Mouse (Mus musculus) forebrain, embryonic 12.5 days (tissue): ENCODE measurements around the gene Cbln1. TPM values are rescaled to one million over a fixed set of nuclear protein-coding genes. Genes with fewer than 3 reads are reported as not detected.
A peak's percentile ranks its signal among the peaks of the same experiment; 100 is the strongest.

Experiments used
- ATAC-seq: fragments of 200-750 bp; cut with Nextera tagmentation; 2 replicates; pipeline ENCODE4 v1.8.0; 2017; ENCODE audit warnings: moderate TSS enrichment; ENCODE audit not compliant: low FRiP score
- H3K27ac ChIP-seq: fragments of 300-500 bp; sonication (generic); 2 replicates; pipeline ENCODE4 v1.5.1; 2016; ENCODE audit warnings: mild to moderate bottlenecking
- H3K27me3 ChIP-seq: fragments of 300-500 bp; sonication (generic); 2 replicates; pipeline ENCODE4 v1.6.1; 2016; ENCODE audit warnings: mild to moderate bottlenecking
- H3K36me3 ChIP-seq: fragments of 300-500 bp; sonication (generic); replicated peaks from 2 replicates; pipeline ENCODE4 v1.6.1; 2016; ENCODE audit warnings: mild to moderate bottlenecking
- H3K4me1 ChIP-seq: fragments of 300-500 bp; sonication (generic); 2 replicates; pipeline ENCODE4 v1.6.1; 2016
- H3K4me2 ChIP-seq: fragments of 300-500 bp; sonication (generic); 2 replicates; pipeline ENCODE4 v1.6.1; 2016; ENCODE audit warnings: mild to moderate bottlenecking, moderate library complexity
- H3K4me3 ChIP-seq: fragments of 300-500 bp; sonication (generic); replicated peaks from 2 replicates; pipeline ENCODE4 v1.5.1; 2016; ENCODE audit warnings: mild to moderate bottlenecking
- H3K9ac ChIP-seq: fragments of 300-500 bp; sonication (generic); 2 replicates; pipeline ENCODE4 v1.6.1; 2016; ENCODE audit warnings: mild to moderate bottlenecking
- H3K9me3 ChIP-seq: fragments of 300-500 bp; sonication (generic); 2 replicates; pipeline ENCODE4 v1.6.1; 2016
- WGBS: fragments of 180-500 bp; shearing (Covaris S2); methylation state at CpG from one replicate; pipeline ENCODE4 v1.1.7; 2016; 5-methylcytosine and 5-hydroxymethylcytosine counted together
- polyA plus RNA-seq: library from polyadenylated mRNA; unstranded; fragments of >200 nt; fragmentation: Nextera tagmentation; extraction: Ambion mirVana; gene quantifications from 2 replicates; pipeline ENCODE4 v1.2.1, GENCODE M21; 2016

Gene Cbln1
- polyA plus RNA-seq, 1 experiment from 2014 or later = 10.0 TPM

DNA sequence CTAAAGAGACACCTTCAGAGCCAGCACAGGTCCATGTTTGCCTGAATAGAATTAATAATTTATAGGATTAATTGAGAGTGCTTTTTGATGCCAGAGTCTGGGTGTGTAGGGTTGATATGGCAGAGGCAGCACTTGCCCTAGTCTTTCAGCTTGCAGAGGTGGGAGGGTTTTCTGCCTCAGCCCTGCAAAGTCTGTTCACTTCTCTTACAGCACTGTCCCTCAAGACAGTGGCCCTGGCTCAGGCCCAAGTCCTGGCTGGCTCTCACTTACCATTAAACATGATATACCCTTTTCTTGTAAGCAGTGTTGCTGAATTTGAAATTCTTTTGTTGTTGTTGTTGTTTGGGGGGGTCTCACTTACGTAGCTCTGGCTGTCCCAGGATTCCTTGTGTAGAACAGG, 9.0 kb upstream of the Cbln1 start:
- Histone ChIP-seq H3K4me2 (no peak overlapping the region), H3K36me3 (no peaks in the 10 kb centered on the region), H3K27me3 (peaks cover 3% of the 10 kb centered on the region; the same call in 1 of the 2 replicates), H3K9me3 (no peaks in the 10 kb centered on the region), H3K4me1 (peaks cover 3% of the 10 kb centered on the region; the same call in 1 of the 2 replicates), H3K27ac (no peak overlapping the region), H3K9ac (no peak overlapping the region), H3K4me3 (no peak overlapping the region)
- 83% methylated on average over 1 of the region's 1 CpGs for WGBS
- no peak for ATAC-seq

DNA sequence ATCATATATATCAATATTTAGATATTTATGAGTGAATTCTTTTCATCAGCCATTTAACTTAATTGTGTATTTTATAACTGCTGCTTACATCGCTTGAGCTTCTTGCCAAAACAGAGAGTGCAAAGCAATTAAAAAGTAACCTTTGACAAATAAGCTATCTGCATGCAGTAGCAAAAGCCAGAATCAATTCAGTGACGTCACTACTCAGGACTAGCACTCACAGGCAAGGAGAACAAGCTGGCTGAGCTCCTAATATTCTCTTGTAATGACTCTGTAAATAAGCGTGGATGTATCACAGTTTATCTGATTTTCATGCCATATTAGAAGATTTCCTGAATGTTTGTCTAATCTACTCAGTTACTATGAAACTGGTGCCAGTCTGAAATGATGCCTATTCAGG, 5.8 kb upstream of the Cbln1 start:
- 78% methylated on average over 3 of the region's 3 CpGs for WGBS
- Histone ChIP-seq H3K27me3 (peaks cover 26% of the 10 kb centered on the region), H3K4me3 (no peak overlapping the region), H3K27ac (no peak overlapping the region), H3K4me1 (peaks cover 22% of the 10 kb centered on the region), H3K9ac (no peak overlapping the region), H3K4me2 (no peak overlapping the region), H3K9me3 (no peaks in the 10 kb centered on the region), H3K36me3 (no peaks in the 10 kb centered on the region)
- no peak for ATAC-seq

DNA sequence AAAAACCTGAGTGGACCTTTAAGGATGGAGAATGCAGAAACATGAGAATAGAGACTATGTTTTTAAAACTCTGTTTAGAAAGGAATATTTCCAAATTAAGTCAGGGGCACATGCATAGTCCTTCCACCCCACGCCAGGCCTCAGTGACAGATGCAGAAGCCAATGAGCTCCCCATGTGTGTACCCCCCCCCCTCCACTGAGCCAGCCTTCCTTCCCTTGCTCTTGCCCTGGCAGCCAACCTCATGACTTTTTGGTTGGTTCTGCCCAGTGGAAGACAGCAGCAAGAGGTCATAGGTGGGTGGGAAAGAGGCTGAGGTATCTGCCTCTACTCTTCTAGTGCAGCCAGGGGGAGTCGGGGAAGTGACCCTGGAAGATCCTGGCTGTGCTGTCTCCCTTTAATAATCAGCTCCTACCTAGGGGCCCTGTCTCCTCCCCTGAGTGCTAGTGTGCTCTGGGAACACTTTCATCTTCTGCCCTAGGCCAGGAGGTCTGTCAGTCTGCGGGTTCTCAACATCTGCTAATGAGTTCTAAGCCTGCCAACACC, 4.8 kb upstream of the Cbln1 start:
- Histone ChIP-seq H3K4me1 (peaks cover 24% of the 10 kb centered on the region), H3K9me3 (no peaks in the 10 kb centered on the region), H3K4me3 (no peak overlapping the region), H3K4me2 (no peak overlapping the region), H3K9ac (no peak overlapping the region), H3K27me3 (peaks cover 32% of the 10 kb centered on the region), H3K36me3 (no peaks in the 10 kb centered on the region), H3K27ac (no peak overlapping the region)
- WGBS = 83% methylated on average over 3 of the region's 3 CpGs
- ATAC-seq = no peak

DNA sequence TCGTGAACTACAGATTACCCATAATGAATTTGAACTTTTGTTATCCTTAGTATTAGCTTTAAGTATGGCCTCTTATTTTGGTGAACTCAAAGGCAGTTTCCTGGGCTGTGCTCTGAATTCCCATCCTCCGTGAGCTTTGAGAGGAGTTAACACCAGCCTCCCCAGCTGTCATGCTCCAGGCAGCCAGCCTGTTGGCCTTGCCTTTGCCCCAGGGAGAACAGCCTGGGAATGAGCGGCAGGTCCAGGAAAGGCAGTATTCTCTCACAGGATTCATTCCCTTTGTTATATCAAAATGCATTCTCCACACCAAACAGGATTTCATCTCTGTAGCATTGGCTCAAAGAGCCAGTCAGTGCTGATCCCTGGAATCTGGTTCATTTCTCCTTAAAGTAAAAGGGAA, 3.1 kb upstream of the Cbln1 start:
- no peak for ATAC-seq
- H3K9ac ChIP-seq = no peak overlapping the region
- H3K27me3 ChIP-seq = peaks cover 48% of the 10 kb centered on the region
- no peaks in the 10 kb centered on the region for H3K9me3 ChIP-seq
- peaks cover 41% of the 10 kb centered on the region for H3K4me1 ChIP-seq
- no peaks in the 10 kb centered on the region for H3K36me3 ChIP-seq
- H3K4me2 ChIP-seq = no peak overlapping the region
- no peak overlapping the region for H3K4me3 ChIP-seq
- H3K27ac ChIP-seq = no peak overlapping the region
- 47% methylated on average over 3 of the region's 3 CpGs for WGBS

DNA sequence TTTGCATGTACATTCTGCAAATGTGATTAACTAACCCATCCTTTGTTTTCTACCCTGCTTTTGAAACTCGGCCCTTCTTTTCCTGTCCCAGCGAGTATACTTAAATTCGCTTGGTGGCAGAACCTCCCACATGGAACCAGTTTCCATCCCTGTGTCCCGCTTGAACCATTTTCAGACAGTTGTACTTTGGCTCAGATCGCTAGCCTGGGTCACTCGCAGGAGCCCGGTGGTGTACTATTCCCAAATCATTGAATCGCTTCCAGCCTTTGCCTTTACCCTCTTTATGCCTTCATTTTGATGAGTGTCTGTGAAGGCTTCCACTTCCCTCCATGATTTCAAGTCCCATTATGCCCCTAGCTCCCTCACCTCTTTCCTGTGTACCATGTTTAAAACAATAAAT, 2.0 kb upstream of the Cbln1 start:
- H3K27me3 ChIP-seq = peaks cover 60% of the 10 kb centered on the region
- H3K27ac ChIP-seq = no peak overlapping the region
- no peak overlapping the region for H3K4me2 ChIP-seq
- H3K9ac ChIP-seq = no peak overlapping the region
- H3K4me3 ChIP-seq = peak overlapping the region; percentile 69; the same call in 1 of the 2 replicates
- peaks cover 52% of the 10 kb centered on the region for H3K4me1 ChIP-seq
- WGBS = 62% methylated on average over 8 of the region's 8 CpGs
- no peak for ATAC-seq
- no peaks in the 10 kb centered on the region for H3K36me3 ChIP-seq
- no peaks in the 10 kb centered on the region for H3K9me3 ChIP-seq

DNA sequence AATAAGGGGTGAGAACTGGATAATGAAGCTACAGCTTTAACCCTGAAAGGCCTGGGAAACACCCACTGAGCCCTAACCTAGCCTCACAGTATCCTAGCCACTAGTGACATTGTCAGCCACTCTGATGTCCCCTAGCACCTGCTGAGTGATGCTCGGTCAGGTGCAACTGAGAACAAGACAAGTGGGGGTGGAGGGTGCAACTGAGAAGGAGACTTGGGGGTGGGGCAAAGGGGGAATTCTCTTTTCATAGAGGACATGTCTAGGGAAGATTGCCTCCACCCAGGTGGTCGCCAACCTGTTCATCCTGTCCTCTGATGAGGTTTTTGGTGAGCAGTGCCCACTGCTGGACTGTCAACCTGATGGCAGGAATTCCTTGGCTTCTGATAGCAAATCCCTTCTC, 1.5 kb upstream of the Cbln1 start:
- Histone ChIP-seq H3K4me2 (peak overlapping the region; percentile 88), H3K4me1 (peaks cover 57% of the 10 kb centered on the region), H3K27ac (0 out of 2 replicates have a peak overlapping the region, but pooled peaks have one; percentile 13), H3K36me3 (no peaks in the 10 kb centered on the region), H3K4me3 (peak overlapping the region; percentile 69; the same call in 1 of the 2 replicates), H3K9ac (no peak overlapping the region), H3K9me3 (no peaks in the 10 kb centered on the region), H3K27me3 (peaks cover 65% of the 10 kb centered on the region)
- WGBS = 26% methylated on average over 2 of the region's 2 CpGs
- ATAC-seq = no peak

DNA sequence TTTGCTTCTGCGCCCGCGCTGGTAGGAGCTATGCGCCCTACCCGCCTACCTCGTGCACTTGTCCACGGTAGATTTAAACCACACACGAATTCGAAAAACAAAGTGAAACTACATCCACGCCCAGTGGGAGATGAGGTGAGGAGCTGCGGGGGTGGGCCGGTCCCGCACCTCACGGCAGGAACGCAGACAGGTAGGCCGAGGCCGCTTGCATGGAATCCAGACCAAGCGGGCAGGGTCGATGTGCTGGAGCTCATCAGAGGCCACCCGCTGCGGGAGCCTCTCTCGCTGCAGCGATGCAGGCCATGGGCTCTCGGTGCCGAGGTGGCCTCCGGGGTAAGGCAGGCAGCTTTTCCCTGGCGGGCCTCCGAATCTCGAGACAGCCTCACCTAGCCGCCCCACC, 905 bp upstream of the Cbln1 start:
- peak; percentile 7; the same call in 1 of the 2 replicates for ATAC-seq
- no peaks in the 10 kb centered on the region for H3K9me3 ChIP-seq
- H3K4me3 ChIP-seq = peak overlapping the region; percentile 69
- peak overlapping the region; percentile 56 for H3K9ac ChIP-seq
- H3K4me2 ChIP-seq = peak overlapping the region; percentile 88
- H3K4me1 ChIP-seq = peaks cover 63% of the 10 kb centered on the region
- no peaks in the 10 kb centered on the region for H3K36me3 ChIP-seq
- WGBS = 1% methylated on average over 30 of the region's 30 CpGs
- peaks cover 71% of the 10 kb centered on the region for H3K27me3 ChIP-seq
- 0 out of 2 replicates have a peak overlapping the region, but pooled peaks have one; percentile 13 for H3K27ac ChIP-seq

DNA sequence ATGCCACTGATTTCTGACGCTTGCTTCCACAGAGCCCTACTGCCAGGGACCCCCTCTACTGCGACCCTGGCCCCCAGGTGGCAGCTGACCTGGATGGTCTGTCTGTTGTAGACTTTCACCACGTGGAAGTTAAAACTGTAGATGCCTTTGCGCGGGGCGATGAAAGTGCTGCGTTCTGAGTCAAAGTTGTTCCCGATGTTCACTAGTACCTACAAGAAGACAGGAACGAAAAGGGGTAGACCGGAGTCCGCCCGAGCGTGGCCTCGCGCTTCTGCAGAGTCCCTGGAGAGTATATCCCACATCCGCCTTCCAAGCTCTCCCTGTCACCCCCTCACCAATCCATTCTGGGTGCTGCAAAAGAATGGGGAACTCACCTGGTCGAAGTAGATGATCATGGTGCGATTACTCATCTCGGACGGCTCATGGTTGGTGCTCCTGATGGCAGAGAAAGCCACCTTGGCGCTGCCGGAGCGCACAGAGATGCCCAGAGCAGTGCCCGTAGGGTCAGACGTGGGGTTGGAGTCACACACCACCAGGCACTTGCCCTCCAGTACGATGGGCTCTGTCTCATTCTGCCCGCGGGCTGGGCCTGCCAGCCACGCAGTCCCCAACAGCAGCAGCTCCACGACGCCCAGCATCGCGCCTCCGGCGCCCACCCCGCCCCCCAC, 672 bp downstream of the Cbln1 start:
- peak overlapping the region; percentile 69 for H3K4me3 ChIP-seq
- peak overlapping the region; percentile 67 for H3K9ac ChIP-seq
- peaks cover 86% of the 10 kb centered on the region for H3K27me3 ChIP-seq
- H3K36me3 ChIP-seq = no peaks in the 10 kb centered on the region
- H3K27ac ChIP-seq = peak overlapping the region; percentile 81
- peak overlapping the region; percentile 88 for H3K4me2 ChIP-seq
- under 1% methylated on average over 36 of the region's 36 CpGs for WGBS
- H3K9me3 ChIP-seq = no peaks in the 10 kb centered on the region
- peaks cover 64% of the 10 kb centered on the region for H3K4me1 ChIP-seq
- ATAC-seq = peak; percentile 47

DNA sequence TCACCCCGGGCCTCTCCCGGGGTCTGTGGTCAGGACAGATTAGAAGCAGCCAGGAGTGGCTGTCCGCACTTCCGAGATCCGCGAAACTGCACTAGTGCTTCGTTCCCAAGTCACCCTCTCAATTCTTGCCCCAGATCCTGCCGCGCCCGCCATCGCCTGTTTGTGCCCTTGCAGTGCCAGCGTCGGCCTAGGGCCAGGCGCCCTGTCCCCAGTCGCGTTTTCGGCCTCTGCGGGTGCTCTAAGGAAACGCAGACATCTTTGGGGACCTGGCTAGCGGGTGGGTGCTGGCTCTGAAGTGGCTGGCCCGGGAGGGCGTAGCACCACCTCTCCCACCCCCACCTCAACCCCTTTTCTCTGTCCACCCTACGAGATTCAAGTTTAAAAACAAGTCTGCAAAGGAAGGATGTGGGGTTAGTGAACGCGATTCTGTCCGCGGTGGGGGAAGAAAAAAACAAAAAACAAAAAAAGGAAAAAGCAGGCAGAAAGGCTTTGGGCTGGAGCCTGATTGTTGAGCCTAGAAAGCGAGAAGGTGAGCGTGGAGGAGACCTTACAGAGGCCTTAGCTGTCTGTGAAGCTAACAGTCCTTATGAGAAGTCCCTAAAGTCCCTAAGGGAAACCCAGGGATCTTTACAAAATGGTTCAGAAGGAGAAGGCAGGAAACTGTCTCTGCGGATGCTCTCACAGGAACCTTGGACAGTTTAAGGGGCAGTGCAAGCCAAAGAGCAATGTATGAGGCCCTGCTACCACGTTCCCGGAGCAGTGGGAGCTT, 1.4 kb downstream of the Cbln1 start:
- H3K27ac ChIP-seq = no peak overlapping the region
- WGBS = 2% methylated on average over 32 of the region's 32 CpGs

DNA sequence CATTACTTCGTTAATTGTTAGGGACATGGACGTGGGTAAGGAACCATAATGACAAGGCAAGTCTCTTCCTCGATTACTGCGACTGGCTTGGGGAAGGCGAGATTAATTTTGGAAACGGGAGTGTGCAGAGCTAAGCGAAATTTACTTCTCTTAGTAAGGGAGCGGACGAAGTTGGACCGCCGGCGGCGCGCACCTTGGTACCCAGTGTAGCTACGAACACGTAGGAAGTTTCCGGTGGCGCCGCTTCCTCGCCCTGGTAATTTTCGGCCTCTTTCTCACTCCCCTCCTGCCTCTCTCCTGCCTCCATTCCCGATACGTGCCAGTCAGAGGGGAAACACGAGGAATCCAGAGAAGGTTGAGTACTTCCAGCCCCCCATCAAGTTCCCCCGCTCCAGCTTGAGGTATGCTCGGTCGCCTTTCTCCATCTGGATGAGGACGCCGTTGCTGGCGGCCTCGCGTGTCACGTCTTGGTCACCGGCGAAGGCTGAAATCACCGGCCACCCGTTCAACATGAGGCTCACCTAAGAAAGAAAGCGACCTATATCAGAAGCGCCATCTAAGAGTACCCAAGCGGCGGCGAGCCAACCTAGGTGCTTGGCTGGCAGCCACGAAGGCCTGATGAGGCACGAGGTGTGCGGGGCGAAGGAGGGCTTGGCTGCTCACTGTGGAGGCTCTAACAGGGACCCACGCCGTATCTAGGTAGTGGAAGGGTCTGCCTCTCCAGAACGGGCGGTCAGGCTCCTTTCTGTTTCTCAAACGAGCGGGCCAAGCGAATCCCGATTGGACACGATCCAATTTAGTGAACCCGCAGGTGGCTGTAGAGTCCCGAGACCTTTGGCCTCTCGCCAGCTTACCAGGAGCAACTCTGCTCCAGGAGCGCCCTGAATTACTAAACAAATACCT, 2.2 kb downstream of the Cbln1 start:
- Histone ChIP-seq H3K9me3 (no peaks in the 10 kb centered on the region), H3K4me2 (peak overlapping the region; percentile 88), H3K36me3 (no peaks in the 10 kb centered on the region), H3K27me3 (peaks cover 91% of the 10 kb centered on the region), H3K27ac (no peak overlapping the region), H3K4me1 (peaks cover 55% of the 10 kb centered on the region), H3K9ac (0 out of 2 replicates have a peak overlapping the region, but pooled peaks have one; percentile 38), H3K4me3 (peak overlapping the region; percentile 69)
- WGBS = under 1% methylated on average over 59 of the region's 59 CpGs
- no peak for ATAC-seq

More for the DNA sequence above, 1.4 kb downstream of the Cbln1 start:
- H3K4me2 ChIP-seq = peak overlapping the region; percentile 88
- peak overlapping the region; percentile 67 for H3K9ac ChIP-seq
- no peak for ATAC-seq
- no peaks in the 10 kb centered on the region for H3K9me3 ChIP-seq
- peaks cover 60% of the 10 kb centered on the region for H3K4me1 ChIP-seq
- H3K36me3 ChIP-seq = no peaks in the 10 kb centered on the region
- peaks cover 90% of the 10 kb centered on the region for H3K27me3 ChIP-seq
- H3K4me3 ChIP-seq = peak overlapping the region; percentile 69

DNA sequence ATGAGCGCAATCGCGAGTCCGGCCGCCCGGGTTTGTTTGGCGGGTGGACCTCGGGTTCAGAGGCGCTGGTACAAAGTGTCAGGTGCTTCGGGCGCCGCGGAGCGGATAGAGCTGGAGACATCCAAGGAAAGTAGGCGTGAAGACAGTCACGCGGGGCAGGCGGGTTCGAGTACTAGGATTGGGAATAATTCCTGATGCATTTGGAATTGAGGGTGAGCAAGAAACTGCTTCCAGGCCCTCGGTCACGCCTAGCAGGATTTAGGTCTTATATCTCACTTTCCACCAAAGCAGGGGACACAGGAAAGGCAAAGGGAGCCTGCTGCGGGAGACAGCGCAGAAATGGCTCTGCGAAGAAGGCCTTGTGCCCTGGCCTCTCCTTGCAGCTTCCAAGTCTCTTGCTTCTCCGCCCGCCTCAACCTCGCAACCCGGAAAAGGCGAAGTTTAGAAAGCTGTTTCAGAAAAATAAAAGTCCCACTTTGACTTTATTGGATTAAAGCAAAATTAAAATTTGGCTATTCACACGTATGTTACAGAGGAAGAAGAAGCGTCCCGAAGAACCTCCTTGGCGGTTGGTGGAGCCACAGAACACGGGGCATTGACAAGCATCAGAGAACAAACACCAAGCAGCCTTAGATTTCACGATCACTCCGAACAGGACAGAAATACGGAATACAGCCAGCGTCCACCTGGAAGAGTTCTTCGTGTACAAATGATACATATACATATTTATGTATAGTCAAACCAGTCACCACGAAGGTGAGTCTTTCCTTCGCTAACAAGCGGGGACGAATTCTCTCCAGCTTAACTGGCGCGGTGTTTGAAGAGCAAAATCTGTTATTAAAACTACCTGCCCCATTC, 3.2 kb downstream of the Cbln1 start:
- ATAC-seq = no peak
- no peak overlapping the region for H3K9ac ChIP-seq
- 2% methylated on average over 45 of the region's 45 CpGs for WGBS

More for the DNA sequence above, 3.2 kb downstream of the Cbln1 start:
- peak overlapping the region; percentile 69 for H3K4me3 ChIP-seq
- peak overlapping the region; percentile 88 for H3K4me2 ChIP-seq
- peaks cover 90% of the 10 kb centered on the region for H3K27me3 ChIP-seq
- no peak overlapping the region for H3K27ac ChIP-seq
- peaks cover 51% of the 10 kb centered on the region for H3K4me1 ChIP-seq
- no peaks in the 10 kb centered on the region for H3K9me3 ChIP-seq
- no peaks in the 10 kb centered on the region for H3K36me3 ChIP-seq
